In genomic region chr4:41497995-41498845, GRCm38 (mm10) we compare ENCODE assay signal across 8 mouse cellular contexts. TPM values are rescaled to one million over a fixed set of nuclear protein-coding genes. Genes with fewer than 3 reads are reported as not detected.
DNase-seq lines count a peak whose midpoint lies in the region; ATAC-seq and TF ChIP-seq lines count a peak whose summit lies in the region.

No protein-coding gene starts in this region.

- no peak for DNase-seq in kidney, adult 9 months
- DNase-seq in embryo, embryonic 11 days, result peak; percentile 32
- DNase-seq in hindbrain, postnatal 0 days (ENCODE audit: low spot score), result peak; percentile 23
- DNase-seq in left cerebral cortex, adult 8-10 months (ENCODE audit: low spot score in 2 of 2), result no peak
- no peak for DNase-seq in spleen, postnatal 36 days (ENCODE audit: low spot score in 2 of 2)
- DNase-seq in ovary, postnatal 14 days (ENCODE audit: low spot score), result no peak

- H3K9me3 ChIP-seq in kidney, embryonic 14.5 days (ENCODE audit: control insufficient read depth, low read length), result no peaks in the 10 kb centered on the region
- no peaks in the 10 kb centered on the region for H3K9me3 ChIP-seq in hindbrain, postnatal 0 days (ENCODE audit: low read length)
- no peaks in the 10 kb centered on the region for H3K9me3 ChIP-seq in midbrain, embryonic 16.5 days (replicated peaks; ENCODE audit: control insufficient read depth, low read length, poor library complexity, severe bottlenecking)

- 0 out of 2 replicates have a peak overlapping the region, but pooled peaks have one; percentile 12 for H3K9ac ChIP-seq in kidney, embryonic 14.5 days (ENCODE audit: low read depth, low read length)
- H3K9ac ChIP-seq in hindbrain, postnatal 0 days (replicated peaks; ENCODE audit: low read length), result peak overlapping the region; percentile 35; the same call in 1 of the 2 replicates
- peak overlapping the region; percentile 54 for H3K9ac ChIP-seq in midbrain, embryonic 16.5 days (ENCODE audit: low read depth, low read length)

- H3K27me3 ChIP-seq in kidney, embryonic 14.5 days (ENCODE audit: control insufficient read depth, insufficient read depth, low read length), result peaks cover 56% of the 10 kb centered on the region
- H3K27me3 ChIP-seq in hindbrain, postnatal 0 days (ENCODE audit: insufficient read depth, low read length), result peaks cover 8% of the 10 kb centered on the region; the same call in 1 of the 2 replicates
- H3K27me3 ChIP-seq in midbrain, embryonic 16.5 days (ENCODE audit: control insufficient read depth, insufficient read depth, low read depth, low read length), result peaks cover 49% of the 10 kb centered on the region

- no peak for TF ChIP-seq CTCF in hindbrain, postnatal 0 days (IDR thresholded peaks at IDR 0.05; ENCODE audit: low read depth)

- peak overlapping the region; percentile 54 for H3K4me2 ChIP-seq in kidney, embryonic 14.5 days (replicated peaks; ENCODE audit: low read depth, low read length)
- peak overlapping the region; percentile 41 for H3K4me2 ChIP-seq in hindbrain, postnatal 0 days (ENCODE audit: low read depth, low read length)
- H3K4me2 ChIP-seq in midbrain, embryonic 16.5 days (ENCODE audit: low read length), result peak overlapping the region; percentile 61

- WGBS in kidney, embryonic 14.5 days, result 8% methylated on average over 72 of the region's 72 CpGs
- 24% methylated on average over 72 of the region's 72 CpGs for WGBS in hindbrain, postnatal 0 days
- WGBS in midbrain, embryonic 16.5 days, result 11% methylated on average over 72 of the region's 72 CpGs

- no peak for ATAC-seq in kidney, embryonic 14.5 days (ENCODE audit: low FRiP score, low TSS enrichment)
- ATAC-seq in hindbrain, postnatal 0 days, result peak; percentile 6; the same call in 1 of the 2 replicates
- peak; percentile 4; the same call in 1 of the 2 replicates for ATAC-seq in midbrain, embryonic 16.5 days

- peak overlapping the region; percentile 27 for H3K4me3 ChIP-seq in kidney, embryonic 14.5 days (ENCODE audit: low read length)
- peak overlapping the region; percentile 18 for H3K4me3 ChIP-seq in hindbrain, postnatal 0 days (ENCODE audit: low read length)
- peak overlapping the region; percentile 36 for H3K4me3 ChIP-seq in midbrain, embryonic 16.5 days (ENCODE audit: low read depth, low read length)

- H3K27ac ChIP-seq in kidney, embryonic 14.5 days (ENCODE audit: low read depth, low read length), result no peak overlapping the region
- no peak overlapping the region; the same call in 1 of the 2 replicates for H3K27ac ChIP-seq in hindbrain, postnatal 0 days
- H3K27ac ChIP-seq in midbrain, embryonic 16.5 days (ENCODE audit: low read length), result no peak overlapping the region

- peaks cover 30% of the 10 kb centered on the region for H3K4me1 ChIP-seq in kidney, embryonic 14.5 days (ENCODE audit: control insufficient read depth, insufficient read depth, low read length)
- H3K4me1 ChIP-seq in hindbrain, postnatal 0 days (ENCODE audit: insufficient read depth, low read length), result peaks cover 14% of the 10 kb centered on the region
- H3K4me1 ChIP-seq in midbrain, embryonic 16.5 days (ENCODE audit: control insufficient read depth, insufficient read depth, low read length), result peaks cover 13% of the 10 kb centered on the region; the same call in 1 of the 2 replicates

- H3K36me3 ChIP-seq in kidney, embryonic 14.5 days (ENCODE audit: control insufficient read depth, insufficient read depth, low read length), result no peaks in the 10 kb centered on the region
- H3K36me3 ChIP-seq in hindbrain, postnatal 0 days (ENCODE audit: insufficient read depth, low read length), result no peaks in the 10 kb centered on the region
- H3K36me3 ChIP-seq in midbrain, embryonic 16.5 days (ENCODE audit: control insufficient read depth, insufficient read depth, low read length), result no peaks in the 10 kb centered on the region; the same call in 1 of the 2 replicates

RNA-seq across cellular contexts. Expression of gene AI464131, which starts 4.7 kb away (rescaled TPM):
- 3.8 and 8.9 TPM in 2 replicates for polyA plus RNA-seq in kidney, embryonic 14.5 days (2014; fragmentation: Nextera tagmentation; extraction: Ambion mirVana)
- 62.4 and 69.9 TPM in 2 replicates for total RNA-seq in hindbrain, postnatal 0 days (2014; rRNA removed)
- polyA plus RNA-seq in hindbrain, postnatal 0 days (2015; fragmentation: Nextera tagmentation; extraction: Ambion mirVana), result 22.0 and 22.9 TPM in 2 replicates
- 7.4 and 11.6 TPM in 2 replicates for polyA plus RNA-seq in midbrain, embryonic 16.5 days (2015; fragmentation: Nextera tagmentation; extraction: Ambion mirVana)
- 10 to 100 TPM; 20.9 to 26.5 (median 23.3) TPM for total RNA-seq in left cerebral cortex, adult 8-10 months (2022)

RNA-seq across cellular contexts. Expression of gene 1110017D15Rik, which starts 18.9 kb away (rescaled TPM):
- polyA plus RNA-seq in kidney, embryonic 14.5 days (2014; fragmentation: Nextera tagmentation; extraction: Ambion mirVana), result 0.93 and 1.0 TPM in 2 replicates
- total RNA-seq in hindbrain, postnatal 0 days (2014; rRNA removed), result 2.3 and 9.9 TPM in 2 replicates
- 19.9 and 21.4 TPM in 2 replicates for polyA plus RNA-seq in hindbrain, postnatal 0 days (2015; fragmentation: Nextera tagmentation; extraction: Ambion mirVana)
- 15.1 and 18.5 TPM in 2 replicates for polyA plus RNA-seq in midbrain, embryonic 16.5 days (2015; fragmentation: Nextera tagmentation; extraction: Ambion mirVana)
- total RNA-seq in left cerebral cortex, adult 8-10 months (2022), result 1 to 10 TPM; 2.7 to 5.7 (median 4.3) TPM

RNA-seq across cellular contexts. Expression of gene Nudt2, which starts 33.3 kb away (rescaled TPM):
- 61.5 and 75.7 TPM in 2 replicates for polyA plus RNA-seq in kidney, embryonic 14.5 days (2014; fragmentation: Nextera tagmentation; extraction: Ambion mirVana)
- total RNA-seq in hindbrain, postnatal 0 days (2014; rRNA removed), result 29.2 and 40.7 TPM in 2 replicates
- 68.6 and 71.6 TPM in 2 replicates for polyA plus RNA-seq in hindbrain, postnatal 0 days (2015; fragmentation: Nextera tagmentation; extraction: Ambion mirVana)
- 70.6 and 80.8 TPM in 2 replicates for polyA plus RNA-seq in midbrain, embryonic 16.5 days (2015; fragmentation: Nextera tagmentation; extraction: Ambion mirVana)
- 10 to 100 TPM; 29.4 to 32.6 (median 30.5) TPM for total RNA-seq in left cerebral cortex, adult 8-10 months (2022)

RNA-seq across cellular contexts. Expression of gene Kif24, which starts 33.5 kb away (rescaled TPM):
- polyA plus RNA-seq in kidney, embryonic 14.5 days (2014; fragmentation: Nextera tagmentation; extraction: Ambion mirVana), result 8.5 and 9.3 TPM in 2 replicates
- total RNA-seq in hindbrain, postnatal 0 days (2014; rRNA removed), result 4.2 and 4.8 TPM in 2 replicates
- 2.3 and 2.7 TPM in 2 replicates for polyA plus RNA-seq in hindbrain, postnatal 0 days (2015; fragmentation: Nextera tagmentation; extraction: Ambion mirVana)
- polyA plus RNA-seq in midbrain, embryonic 16.5 days (2015; fragmentation: Nextera tagmentation; extraction: Ambion mirVana), result 2.5 and 3.0 TPM in 2 replicates
- 1 to 10 TPM in 3 of 4 experiments, under 1 TPM in 1; 0.72 to 1.8 (median 1.3) TPM for total RNA-seq in left cerebral cortex, adult 8-10 months (2022)

Comparison
In these comparisons a context has a peak if more than half of its experiments do, and no peak if none do; other contexts are left out.
1. DNase-seq: peak in embryo, embryonic 11 days (single experiment) and hindbrain, postnatal 0 days (single experiment); none in kidney, adult 9 months (single experiment), left cerebral cortex, adult 8-10 months (0 of 2), spleen, postnatal 36 days (0 of 2) and ovary, postnatal 14 days (single experiment).
2. Peak in every context shown above with its lines, with median percentiles within 50 percentile points of each other: H3K4me2 ChIP-seq, H3K4me3 ChIP-seq and H3K9ac ChIP-seq.